Mouse (Mus musculus): Measurements from ENCODE around the gene Rnf6. TPM values are rescaled to one million over a fixed set of nuclear protein-coding genes. Genes with fewer than 3 reads are reported as not detected.
A peak's percentile ranks its signal among the peaks of the same experiment; 100 is the strongest.

Rnf6 gene
- polyA plus RNA-seq, 1 experiment from 2014 or later: 40.6 TPM

- 74% methylated on average over 5 of the region's 5 CpGs for WGBS
- Histone ChIP-seq H3K36me3 (ENCODE audit: control insufficient read depth, insufficient read depth, low read length) (peaks cover 5% of the 10 kb centered on the region; the same call in 1 of the 2 replicates), H3K9ac (replicated peaks; ENCODE audit: low read depth, low read length) (no peak overlapping the region), H3K4me1 (ENCODE audit: control insufficient read depth, insufficient read depth, low read length) (peaks cover 11% of the 10 kb centered on the region; the same call in 1 of the 2 replicates), H3K4me3 (ENCODE audit: low read depth, low read length) (no peak overlapping the region), H3K4me2 (replicated peaks; ENCODE audit: low read depth, low read length) (no peak overlapping the region), H3K27me3 (ENCODE audit: control insufficient read depth, insufficient read depth, low read length) (no peaks in the 10 kb centered on the region), H3K9me3 (ENCODE audit: control insufficient read depth, low read depth, low read length) (no peaks in the 10 kb centered on the region), H3K27ac (ENCODE audit: low read length) (no peak overlapping the region)
- ATAC-seq (ENCODE audit: insufficient number of reproducible peaks, insufficient read depth, low FRiP score, low read depth): no peak
Observed at GRCm38 (mm10) chr5:146223786-146224185, 2.4 kb upstream of the Rnf6 start.

GRCm38 (mm10) chr5:146221722-146222121, 367 bp upstream of the Rnf6 start:
- Histone ChIP-seq H3K36me3 (ENCODE audit: control insufficient read depth, insufficient read depth, low read length) (peaks cover 18% of the 10 kb centered on the region; the same call in 1 of the 2 replicates), H3K9me3 (ENCODE audit: control insufficient read depth, low read depth, low read length) (no peaks in the 10 kb centered on the region), H3K4me1 (ENCODE audit: control insufficient read depth, insufficient read depth, low read length) (peaks cover 11% of the 10 kb centered on the region; the same call in 1 of the 2 replicates), H3K27me3 (ENCODE audit: control insufficient read depth, insufficient read depth, low read length) (no peaks in the 10 kb centered on the region), H3K4me2 (replicated peaks; ENCODE audit: low read depth, low read length) (peak overlapping the region; percentile 54), H3K4me3 (ENCODE audit: low read depth, low read length) (peak overlapping the region; percentile 71), H3K9ac (replicated peaks; ENCODE audit: low read depth, low read length) (peak overlapping the region; percentile 73; the same call in 1 of the 2 replicates), H3K27ac (ENCODE audit: low read length) (peak overlapping the region; percentile 98)
- WGBS: 28% methylated on average over 6 of the region's 6 CpGs
- ATAC-seq (ENCODE audit: insufficient number of reproducible peaks, insufficient read depth, low FRiP score, low read depth): no peak

- WGBS: 8% methylated on average over 13 of the region's 13 CpGs
- peak overlapping the region; percentile 54 for H3K4me2 ChIP-seq (replicated peaks; ENCODE audit: low read depth, low read length)
- peaks cover 11% of the 10 kb centered on the region; the same call in 1 of the 2 replicates for H3K4me1 ChIP-seq (ENCODE audit: control insufficient read depth, insufficient read depth, low read length)
- peak overlapping the region; percentile 71 for H3K4me3 ChIP-seq (ENCODE audit: low read depth, low read length)
- ATAC-seq (ENCODE audit: insufficient number of reproducible peaks, insufficient read depth, low FRiP score, low read depth): peak; percentile 34; the same call in 1 of the 2 replicates
- no peaks in the 10 kb centered on the region for H3K9me3 ChIP-seq (ENCODE audit: control insufficient read depth, low read depth, low read length)
- peaks cover 25% of the 10 kb centered on the region for H3K36me3 ChIP-seq (ENCODE audit: control insufficient read depth, insufficient read depth, low read length)
- peak overlapping the region; percentile 19; the same call in 1 of the 2 replicates for H3K9ac ChIP-seq (replicated peaks; ENCODE audit: low read depth, low read length)
- no peaks in the 10 kb centered on the region for H3K27me3 ChIP-seq (ENCODE audit: control insufficient read depth, insufficient read depth, low read length)
- H3K27ac ChIP-seq (ENCODE audit: low read length): peak overlapping the region; percentile 98; the same call in 1 of the 2 replicates
Observed at GRCm38 (mm10) chr5:146220501-146220878, 865 bp downstream of the Rnf6 start.

GRCm38 (mm10) chr5:146205537-146205936, 15.8 kb downstream of the Rnf6 start:
- Histone ChIP-seq H3K36me3 (ENCODE audit: control insufficient read depth, insufficient read depth, low read length) (peaks cover 47% of the 10 kb centered on the region), H3K27ac (ENCODE audit: low read length) (no peak overlapping the region)
- no peak for ATAC-seq (ENCODE audit: insufficient number of reproducible peaks, insufficient read depth, low FRiP score, low read depth)

GRCm38 (mm10) chr5:146203921-146204320, 17.4 kb downstream of the Rnf6 start:
- 89% methylated on average over 2 of the region's 2 CpGs for WGBS
- ATAC-seq (ENCODE audit: insufficient number of reproducible peaks, insufficient read depth, low FRiP score, low read depth): no peak
- no peak overlapping the region for H3K27ac ChIP-seq (ENCODE audit: low read length)
- no peaks in the 10 kb centered on the region for H3K4me1 ChIP-seq (ENCODE audit: control insufficient read depth, insufficient read depth, low read length)
- no peak overlapping the region for H3K9ac ChIP-seq (replicated peaks; ENCODE audit: low read depth, low read length)
- no peak overlapping the region for H3K4me3 ChIP-seq (ENCODE audit: low read depth, low read length)
- H3K27me3 ChIP-seq (ENCODE audit: control insufficient read depth, insufficient read depth, low read length): no peaks in the 10 kb centered on the region
- H3K36me3 ChIP-seq (ENCODE audit: control insufficient read depth, insufficient read depth, low read length): peaks cover 36% of the 10 kb centered on the region
- H3K4me2 ChIP-seq (replicated peaks; ENCODE audit: low read depth, low read length): no peak overlapping the region
- H3K9me3 ChIP-seq (ENCODE audit: control insufficient read depth, low read depth, low read length): no peaks in the 10 kb centered on the region

More at GRCm38 (mm10) chr5:146205537-146205936, 15.8 kb downstream of the Rnf6 start:
- no peaks in the 10 kb centered on the region for H3K9me3 ChIP-seq (ENCODE audit: control insufficient read depth, low read depth, low read length)
- no peak overlapping the region for H3K9ac ChIP-seq (replicated peaks; ENCODE audit: low read depth, low read length)
- no peak overlapping the region for H3K4me3 ChIP-seq (ENCODE audit: low read depth, low read length)
- 93% methylated on average over 5 of the region's 5 CpGs for WGBS
- no peak overlapping the region for H3K4me2 ChIP-seq (replicated peaks; ENCODE audit: low read depth, low read length)
- no peaks in the 10 kb centered on the region for H3K27me3 ChIP-seq (ENCODE audit: control insufficient read depth, insufficient read depth, low read length)
- no peaks in the 10 kb centered on the region for H3K4me1 ChIP-seq (ENCODE audit: control insufficient read depth, insufficient read depth, low read length)

GRCm38 (mm10) chr5:146200580-146200979, 20.8 kb downstream of the Rnf6 start:
- WGBS: 98% methylated on average over 6 of the region's 6 CpGs
- Histone ChIP-seq H3K4me2 (replicated peaks; ENCODE audit: low read depth, low read length) (no peak overlapping the region), H3K9me3 (ENCODE audit: control insufficient read depth, low read depth, low read length) (no peaks in the 10 kb centered on the region), H3K27me3 (ENCODE audit: control insufficient read depth, insufficient read depth, low read length) (no peaks in the 10 kb centered on the region), H3K4me1 (ENCODE audit: control insufficient read depth, insufficient read depth, low read length) (no peaks in the 10 kb centered on the region), H3K27ac (ENCODE audit: low read length) (no peak overlapping the region), H3K4me3 (ENCODE audit: low read depth, low read length) (no peak overlapping the region), H3K9ac (replicated peaks; ENCODE audit: low read depth, low read length) (no peak overlapping the region), H3K36me3 (ENCODE audit: control insufficient read depth, insufficient read depth, low read length) (peaks cover 16% of the 10 kb centered on the region)
- no peak for ATAC-seq (ENCODE audit: insufficient number of reproducible peaks, insufficient read depth, low FRiP score, low read depth)

GRCm38 (mm10) chr5:146199540-146199939, 21.8 kb downstream of the Rnf6 start:
- no peak overlapping the region for H3K4me3 ChIP-seq (ENCODE audit: low read depth, low read length)
- no peak overlapping the region for H3K27ac ChIP-seq (ENCODE audit: low read length)
- H3K9me3 ChIP-seq (ENCODE audit: control insufficient read depth, low read depth, low read length): no peaks in the 10 kb centered on the region
- H3K9ac ChIP-seq (replicated peaks; ENCODE audit: low read depth, low read length): no peak overlapping the region
- no peaks in the 10 kb centered on the region for H3K27me3 ChIP-seq (ENCODE audit: control insufficient read depth, insufficient read depth, low read length)
- peaks cover 10% of the 10 kb centered on the region for H3K36me3 ChIP-seq (ENCODE audit: control insufficient read depth, insufficient read depth, low read length)
- 74% methylated on average over 2 of the region's 2 CpGs for WGBS
- H3K4me1 ChIP-seq (ENCODE audit: control insufficient read depth, insufficient read depth, low read length): no peaks in the 10 kb centered on the region
- no peak overlapping the region for H3K4me2 ChIP-seq (replicated peaks; ENCODE audit: low read depth, low read length)
- no peak for ATAC-seq (ENCODE audit: insufficient number of reproducible peaks, insufficient read depth, low FRiP score, low read depth)

- no peak overlapping the region for H3K4me2 ChIP-seq (replicated peaks; ENCODE audit: low read depth, low read length)
- peaks cover 9% of the 10 kb centered on the region for H3K36me3 ChIP-seq (ENCODE audit: control insufficient read depth, insufficient read depth, low read length)
- H3K4me3 ChIP-seq (ENCODE audit: low read depth, low read length): no peak overlapping the region
- H3K9ac ChIP-seq (replicated peaks; ENCODE audit: low read depth, low read length): no peak overlapping the region
- H3K27ac ChIP-seq (ENCODE audit: low read length): no peak overlapping the region
- no peaks in the 10 kb centered on the region for H3K27me3 ChIP-seq (ENCODE audit: control insufficient read depth, insufficient read depth, low read length)
- no peak for ATAC-seq (ENCODE audit: insufficient number of reproducible peaks, insufficient read depth, low FRiP score, low read depth)
- no peaks in the 10 kb centered on the region for H3K4me1 ChIP-seq (ENCODE audit: control insufficient read depth, insufficient read depth, low read length)
- no peaks in the 10 kb centered on the region for H3K9me3 ChIP-seq (ENCODE audit: control insufficient read depth, low read depth, low read length)
Observed at GRCm38 (mm10) chr5:146199073-146199472, 22.3 kb downstream of the Rnf6 start.

- H3K4me1 ChIP-seq (ENCODE audit: control insufficient read depth, insufficient read depth, low read length): no peaks in the 10 kb centered on the region
- no peak overlapping the region for H3K9ac ChIP-seq (replicated peaks; ENCODE audit: low read depth, low read length)
- no peak overlapping the region for H3K27ac ChIP-seq (ENCODE audit: low read length)
- no peaks in the 10 kb centered on the region for H3K27me3 ChIP-seq (ENCODE audit: control insufficient read depth, insufficient read depth, low read length)
- ATAC-seq (ENCODE audit: insufficient number of reproducible peaks, insufficient read depth, low FRiP score, low read depth): no peak
- no peaks in the 10 kb centered on the region for H3K9me3 ChIP-seq (ENCODE audit: control insufficient read depth, low read depth, low read length)
- no peak overlapping the region for H3K4me2 ChIP-seq (replicated peaks; ENCODE audit: low read depth, low read length)
- no peak overlapping the region for H3K4me3 ChIP-seq (ENCODE audit: low read depth, low read length)
- 88% methylated on average over 8 of the region's 8 CpGs for WGBS
- H3K36me3 ChIP-seq (ENCODE audit: control insufficient read depth, insufficient read depth, low read length): no peaks in the 10 kb centered on the region
Observed at GRCm38 (mm10) chr5:146193360-146193759, 28.0 kb downstream of the Rnf6 start.

Measured in stomach, embryonic 14.5 days (tissue).